Mouse (Mus musculus) ES-E14 (cell line): ENCODE results near the gene Glra4. TPM values are rescaled to one million over a fixed set of nuclear protein-coding genes. Genes with fewer than 3 reads are reported as not detected.

Experiments used
- DNase-seq: peaks from one replicate; pipeline ENCODE4 v3.0.0-alpha.2; 2013; ENCODE audit warnings: low read depth, low spot score
- H3K27ac ChIP-seq: 2 replicates; pipeline ENCODE4 v1.5.1; 2012; ENCODE audit warnings: low read depth, mild to moderate bottlenecking, low read length, moderate library complexity, mixed read lengths; ENCODE audit not compliant: poor library complexity, insufficient read depth, severe bottlenecking
- H3K36me3 ChIP-seq: 2 replicates; pipeline ENCODE4 v1.6.1; 2012; ENCODE audit warnings: mild to moderate bottlenecking, low read length, moderate library complexity, mixed read lengths; ENCODE audit not compliant: control insufficient read depth, poor library complexity, insufficient read depth, severe bottlenecking
- H3K4me1 ChIP-seq, 2 experiments: fragments of 150-350 bp in 1 of 2; sonication (generic) in 1 of 2; 2 replicates each; pipeline ENCODE4 v1.6.1; 2012; ENCODE audit warnings: low read length in 2 of 2, mild to moderate bottlenecking in 1 of 2, mixed read lengths in 1 of 2; ENCODE audit not compliant: control insufficient read depth in 2 of 2, insufficient read depth in 2 of 2, poor library complexity in 1 of 2
- H3K4me3 ChIP-seq, 2 experiments: fragments of 150-350 bp in 1 of 2; sonication (generic) in 1 of 2; 2 replicates each; pipeline ENCODE4 v1.5.1; 2012; ENCODE audit warnings: low read length in 2 of 2, low read depth in 1 of 2, mild to moderate bottlenecking in 1 of 2, mixed read lengths in 1 of 2; ENCODE audit not compliant: insufficient read depth in 1 of 2, poor library complexity in 1 of 2, severe bottlenecking in 1 of 2
- H3K9ac ChIP-seq: 2 replicates; pipeline ENCODE4 v1.6.1; 2012; ENCODE audit warnings: low read depth, mild to moderate bottlenecking, low read length, mixed read lengths; ENCODE audit not compliant: poor library complexity, insufficient read depth, severe bottlenecking
- H3K9me3 ChIP-seq: fragments of 150-350 bp; sonication (generic); 2 replicates; pipeline ENCODE4 v1.6.1; 2012; ENCODE audit warnings: low read depth, mild to moderate bottlenecking, low read length; ENCODE audit not compliant: control insufficient read depth, insufficient read depth
- CHD2 ChIP-seq: IDR thresholded peaks from 2 replicates; pipeline ENCODE4 v1.6.1; 2014; ENCODE audit warnings: mild to moderate bottlenecking, low read depth, low read length, inconsistent platforms
- HCFC1 ChIP-seq: IDR thresholded peaks from 2 replicates; pipeline ENCODE4 v1.6.1; 2012; ENCODE audit warnings: low read length, inconsistent platforms, borderline replicate concordance; ENCODE audit not compliant: insufficient read depth
- MAFK ChIP-seq: IDR thresholded peaks from 2 replicates; pipeline ENCODE4 v1.6.1; 2014; ENCODE audit warnings: mild to moderate bottlenecking, low read depth, low read length, inconsistent platforms; ENCODE audit not compliant: insufficient read depth
- ZC3H11A ChIP-seq: IDR thresholded peaks from 2 replicates; pipeline ENCODE4 v1.6.1; 2012; ENCODE audit warnings: low read depth, mild to moderate bottlenecking, inconsistent platforms, low read length, borderline replicate concordance
- ZNF384 ChIP-seq: IDR thresholded peaks from 2 replicates; pipeline ENCODE4 v1.6.1; 2012; ENCODE audit warnings: low read depth, low read length, inconsistent platforms
- in situ Hi-C, 2 experiments: fragments of 600-800 bp; cut with MboI; formaldehyde crosslinking; loops; one replicate each; pipeline ENCODE4 v1.15.1; 2025; ENCODE audit warnings: low sequenced_read_pairs in 2 of 2, inconsistent platforms in 1 of 2; ENCODE audit not compliant: unreplicated experiment in 2 of 2
- total RNA-seq: library from RNA; depleted of rRNA; stranded (reverse); fragments of 300-350 nt; gene quantifications from 2 replicates; pipeline ENCODE4 v1.2.3, GENCODE M21; 2012; rRNA removed

Gene Glra4
- total RNA-seq = not detected in 2 replicates

DNA sequence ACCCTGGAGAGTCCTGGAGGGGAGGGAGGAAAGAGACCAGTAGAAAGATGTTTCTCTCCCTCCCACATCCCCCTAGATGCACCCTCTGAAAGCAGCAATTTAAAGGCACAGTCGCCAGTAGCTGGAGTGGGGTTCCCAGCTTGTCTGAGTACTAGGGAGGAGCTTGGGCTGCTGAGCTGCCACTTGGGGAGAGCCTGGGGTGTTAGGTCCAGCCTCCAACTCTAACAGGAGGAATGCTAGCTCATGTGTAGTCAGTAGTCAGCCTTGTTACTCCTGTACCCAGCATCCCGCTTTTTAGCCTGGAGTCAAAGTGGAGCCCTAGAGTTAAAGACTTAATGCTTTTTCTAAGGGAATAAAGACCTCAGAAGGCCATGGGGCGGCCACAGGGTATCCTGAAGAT lies at the start of gene Glra4:
Gene Glra4, minus strand, starts transcription at position 101 of the 400 bp plus-strand sequence.
- DNase-seq = no peak
- Histone ChIP-seq H3K9me3 (no peaks in the 10 kb centered on the region), H3K4me1 (no peaks in the 10 kb centered on the region), H3K4me3 (no peak within 1 kb of the TSS), H3K36me3 (no peaks in the 10 kb centered on the region), H3K27ac (no peak within 1 kb of the TSS), H3K9ac (no peak within 1 kb of the TSS)
- in situ Hi-C loops = no loop called here
- no peak for TF ChIP-seq ZNF384
- TF ChIP-seq CHD2 = no peak
- no peak for TF ChIP-seq MAFK
- no peak for TF ChIP-seq ZC3H11A
- TF ChIP-seq HCFC1 = no peak

DNA sequence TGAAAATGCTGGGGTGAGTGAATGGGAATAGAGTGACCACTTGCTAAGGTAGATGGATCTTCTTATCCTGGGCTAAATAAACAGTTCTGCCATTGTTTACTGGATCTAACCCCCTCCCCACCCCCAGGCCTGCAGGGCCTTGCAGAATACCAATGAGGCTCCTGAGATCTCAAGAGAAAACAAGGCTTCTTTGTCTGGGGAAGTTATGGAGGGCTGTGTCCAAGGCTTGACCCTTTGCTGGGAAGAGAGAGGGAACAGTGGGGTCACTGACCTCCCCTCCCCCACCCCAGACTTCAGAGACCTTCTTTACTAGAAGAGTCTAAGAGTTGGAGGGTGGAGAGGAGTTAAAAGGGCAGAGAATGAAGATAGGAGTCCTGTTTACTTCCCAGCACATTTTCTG lies 48.7 kb upstream of the Glra4 start:
- H3K9ac ChIP-seq = no peak overlapping the region
- no peaks in the 10 kb centered on the region for H3K9me3 ChIP-seq
- no peaks in the 10 kb centered on the region for H3K36me3 ChIP-seq
- H3K4me3 ChIP-seq = no peak overlapping the region
- in situ Hi-C loops = no loop called here
- TF ChIP-seq MAFK = no peak
- TF ChIP-seq CHD2 = no peak
- no peak for TF ChIP-seq HCFC1
- no peak for TF ChIP-seq ZNF384
- H3K27ac ChIP-seq = no peak overlapping the region
- no peak for DNase-seq
- H3K4me1 ChIP-seq = 0 out of 4 replicates have a peak, but pooled peaks cover 0 to 2% of the 10 kb centered on the region in 2 experiments

DNA sequence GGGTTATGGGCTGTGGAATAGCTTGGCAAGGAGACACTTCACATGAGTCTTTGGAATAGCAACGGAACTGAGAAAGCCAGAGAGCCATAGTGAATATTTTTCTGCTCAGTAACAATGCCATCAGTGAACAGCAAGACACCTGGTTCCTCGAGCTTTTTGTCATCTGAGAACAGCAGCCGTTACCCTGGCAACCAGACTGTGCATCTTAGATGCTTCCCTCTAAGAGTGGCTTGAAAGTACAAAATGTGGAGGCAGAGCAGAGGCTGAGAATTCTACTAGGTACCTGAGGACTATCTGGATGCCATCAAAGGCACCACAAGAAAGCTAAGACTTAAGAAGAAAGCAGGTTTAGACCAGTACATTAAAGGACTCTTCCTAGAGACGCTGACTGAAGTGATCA lies 45.1 kb upstream of the Glra4 start:
- in situ Hi-C loops = no loop called here

DNA sequence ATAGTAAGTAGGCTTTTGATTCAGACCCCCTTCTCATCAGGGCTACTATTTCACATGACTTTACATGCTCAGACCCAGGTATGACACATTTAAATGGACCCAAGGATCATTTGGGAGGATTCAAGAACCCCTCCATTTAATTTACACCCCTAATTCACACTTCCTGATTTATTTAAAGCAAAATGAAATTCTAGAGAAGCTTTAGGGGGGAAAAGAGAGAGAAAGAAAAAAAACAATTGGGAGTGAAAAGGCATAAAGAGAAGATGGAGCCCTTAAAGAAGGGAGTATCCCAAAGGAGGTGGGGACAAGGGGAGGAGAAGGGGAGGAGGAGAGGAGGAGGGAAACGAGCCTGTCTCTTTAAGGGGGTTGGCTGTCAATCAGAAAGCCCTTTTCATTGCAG lies 42.4 kb upstream of the Glra4 start, which contains the start of gene Plp1:
Gene Plp1, plus strand, starts transcription at position 301 of the 400 bp plus-strand sequence.
- in situ Hi-C loops = no loop called here
- TF ChIP-seq CHD2 = no peak
- TF ChIP-seq HCFC1 = no peak
- no peak for TF ChIP-seq ZNF384
- TF ChIP-seq MAFK = no peak
- no peak for TF ChIP-seq ZC3H11A
- H3K9me3 ChIP-seq = no peaks in the 10 kb centered on the region
- no peak within 1 kb of the TSS for H3K9ac ChIP-seq
- H3K4me1 ChIP-seq = no peaks in the 10 kb centered on the region
- no peak for DNase-seq
- H3K36me3 ChIP-seq = no peaks in the 10 kb centered on the region
- H3K4me3 ChIP-seq = no peak within 1 kb of the TSS
- no peak within 1 kb of the TSS for H3K27ac ChIP-seq

More for the DNA sequence above, 45.1 kb upstream of the Glra4 start:
- no peaks in the 10 kb centered on the region for H3K36me3 ChIP-seq
- no peak overlapping the region for H3K27ac ChIP-seq
- no peak for TF ChIP-seq ZNF384
- TF ChIP-seq MAFK = no peak
- no peak for TF ChIP-seq HCFC1
- TF ChIP-seq CHD2 = no peak
- TF ChIP-seq ZC3H11A = no peak
- H3K4me1 ChIP-seq = 0 out of 4 replicates have a peak, but pooled peaks cover 0 to 2% of the 10 kb centered on the region in 2 experiments
- no peaks in the 10 kb centered on the region for H3K9me3 ChIP-seq
- H3K9ac ChIP-seq = no peak overlapping the region
- no peak for DNase-seq
- no peak overlapping the region for H3K4me3 ChIP-seq

DNA sequence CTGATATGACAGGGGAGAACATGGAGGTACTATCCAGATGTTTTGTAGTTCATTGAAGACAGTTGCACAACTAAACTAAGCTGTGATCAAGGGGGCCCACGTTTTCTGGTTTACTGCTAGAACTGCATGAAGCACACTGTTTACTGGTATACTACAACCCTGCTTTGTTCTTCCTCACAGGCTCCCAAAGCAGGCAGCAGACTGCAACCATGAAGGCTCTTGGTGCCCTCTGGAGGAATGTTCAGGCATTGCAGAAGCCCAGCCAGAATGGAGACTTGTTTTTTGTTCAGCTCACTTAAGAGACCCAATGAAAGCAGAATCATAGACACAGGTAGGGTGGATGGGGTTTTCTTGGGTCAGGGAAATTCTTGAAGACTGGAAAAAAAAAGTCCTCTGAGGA lies 40.3 kb upstream of the Glra4 start:
- no peak for TF ChIP-seq MAFK
- TF ChIP-seq ZC3H11A = peak; percentile 61; the same call in 1 of the 2 replicates
- H3K4me1 ChIP-seq = no peaks in the 10 kb centered on the region
- no peak overlapping the region for H3K9ac ChIP-seq
- no peak overlapping the region for H3K27ac ChIP-seq
- peak; percentile 51 for DNase-seq
- no peaks in the 10 kb centered on the region for H3K9me3 ChIP-seq
- H3K4me3 ChIP-seq = no peak overlapping the region
- no peaks in the 10 kb centered on the region for H3K36me3 ChIP-seq
- in situ Hi-C loops = no loop called here
